Mouse (Mus musculus) limb, embryonic 14.5 days (tissue): ENCODE results near the gene Rprd1b. TPM values are rescaled to one million over a fixed set of nuclear protein-coding genes. Genes with fewer than 3 reads are reported as not detected.

Experiments used
- ATAC-seq: fragments of 200-750 bp; cut with Nextera tagmentation; 2 replicates; pipeline ENCODE4 v1.8.0; 2017; ENCODE audit warnings: low read depth, moderate number of reproducible peaks, moderate TSS enrichment; ENCODE audit not compliant: low FRiP score
- DNase-seq: peaks from one replicate; pipeline ENCODE4 v3.0.0-alpha.2; 2015; ENCODE audit warnings: low spot score
- H3K27ac ChIP-seq: fragments of 300-500 bp; sonication (generic); replicated peaks from 2 replicates; pipeline ENCODE4 v1.5.1; 2014; ENCODE audit warnings: low read depth, mild to moderate bottlenecking, low read length, moderate library complexity, mixed read lengths
- H3K27me3 ChIP-seq: fragments of 300-500 bp; sonication (generic); 2 replicates; pipeline ENCODE4 v1.6.1; 2014; ENCODE audit warnings: low read length, mixed read lengths; ENCODE audit not compliant: control insufficient read depth, insufficient read depth
- H3K36me3 ChIP-seq: fragments of 300-500 bp; sonication (generic); 2 replicates; pipeline ENCODE4 v1.6.1; 2014; ENCODE audit warnings: mild to moderate bottlenecking, low read length, moderate library complexity, mixed read lengths; ENCODE audit not compliant: control insufficient read depth, insufficient read depth
- H3K4me1 ChIP-seq: fragments of 300-500 bp; sonication (generic); 2 replicates; pipeline ENCODE4 v1.6.1; 2014; ENCODE audit warnings: antibody characterized with exemption, low read length, mixed read lengths; ENCODE audit not compliant: control insufficient read depth, insufficient read depth
- H3K4me2 ChIP-seq: fragments of 300-500 bp; sonication (generic); replicated peaks from 2 replicates; pipeline ENCODE4 v1.6.1; 2014; ENCODE audit warnings: low read depth, mild to moderate bottlenecking, low read length, moderate library complexity; ENCODE audit not compliant: severe bottlenecking
- H3K4me3 ChIP-seq: fragments of 300-500 bp; sonication (generic); replicated peaks from 2 replicates; pipeline ENCODE4 v1.5.1; 2014; ENCODE audit warnings: low read length
- H3K9ac ChIP-seq: fragments of 300-500 bp; sonication (generic); 2 replicates; pipeline ENCODE4 v1.6.1; 2014; ENCODE audit warnings: mild to moderate bottlenecking, low read depth, low read length, moderate library complexity; ENCODE audit not compliant: severe bottlenecking
- H3K9me3 ChIP-seq: fragments of 300-500 bp; sonication (generic); 2 replicates; pipeline ENCODE4 v1.6.1; 2016; ENCODE audit warnings: low read length; ENCODE audit not compliant: control insufficient read depth
- POLR2A ChIP-seq: fragments of 200-500 bp; IDR thresholded peaks from 2 replicates; pipeline ENCODE4 v1.8.0; 2012; ENCODE audit warnings: inconsistent platforms, mild to moderate bottlenecking, moderate library complexity, borderline replicate concordance; ENCODE audit not compliant: insufficient read depth, insufficient read length; ENCODE audit errors: extremely low read depth
- WGBS: fragments of 180-500 bp; shearing (Covaris S2); extraction: QIAGEN DNeasy Blood & Tissue Kit; methylation state at CpG from one replicate; pipeline ENCODE4 v1.1.7; 2014; 5-methylcytosine and 5-hydroxymethylcytosine counted together
- polyA plus RNA-seq, 2 experiments: library from polyadenylated mRNA; depleted of rRNA in 1 of 2; stranded (reverse) in 1 of 2; unstranded in 1 of 2; fragments of >200 nt; fragmentation: Nextera tagmentation in 1 of 2; extraction: Ambion mirVana in 1 of 2; gene quantifications; 2 replicates each; pipeline versions ENCODE4 v1.2.1 to v1.2.3; 2012 to 2014

Gene Rprd1b
- polyA plus RNA-seq, 2 experiments: 30.6 to 37.1 TPM

- Histone ChIP-seq H3K36me3 (no peaks in the 10 kb centered on the region), H3K27ac (no peak overlapping the region), H3K9ac (no peak overlapping the region), H3K4me1 (peaks cover 11% of the 10 kb centered on the region), H3K9me3 (0 out of 2 replicates have a peak, but pooled peaks cover 4% of the 10 kb centered on the region), H3K27me3 (no peaks in the 10 kb centered on the region), H3K4me3 (no peak overlapping the region), H3K4me2 (no peak overlapping the region)
- ATAC-seq (no peak), DNase-seq (no peak)
- TF ChIP-seq POLR2A: no peak
- 89% methylated on average over 7 of the region's 7 CpGs for WGBS
These were observed 126.8 kb downstream of the Rprd1b start for GRCm38 (mm10) chr2:158155101-158155500.

DNA sequence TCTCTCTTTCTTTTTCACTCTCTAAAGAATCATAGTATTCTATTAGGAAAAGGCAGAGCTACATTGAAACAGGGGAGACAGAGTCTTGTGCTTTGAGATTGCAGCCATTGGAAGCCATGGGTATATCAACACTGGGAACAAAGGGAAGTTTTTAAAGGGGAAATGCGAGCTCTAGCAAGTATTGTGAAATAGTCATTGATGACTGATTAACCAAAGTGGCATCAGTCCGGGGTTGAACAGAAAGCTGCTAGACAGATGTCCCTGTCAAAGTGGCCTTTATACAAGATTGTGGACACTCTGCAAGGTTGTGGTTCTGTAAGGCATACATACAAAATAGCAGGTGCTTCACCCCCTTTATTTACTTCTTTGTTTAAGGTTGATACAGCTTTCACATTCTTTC, 127.3 kb downstream of the Rprd1b start:
- Histone ChIP-seq H3K27ac (no peak overlapping the region), H3K36me3 (no peaks in the 10 kb centered on the region), H3K9ac (no peak overlapping the region), H3K27me3 (no peaks in the 10 kb centered on the region), H3K4me1 (peaks cover 11% of the 10 kb centered on the region), H3K9me3 (0 out of 2 replicates have a peak, but pooled peaks cover 4% of the 10 kb centered on the region), H3K4me2 (no peak overlapping the region), H3K4me3 (no peak overlapping the region)
- DNase-seq (no peak), ATAC-seq (no peak)
- 75% methylated on average over 2 of the region's 2 CpGs for WGBS
- TF ChIP-seq POLR2A: no peak

- no peak for ATAC-seq
- Histone ChIP-seq H3K36me3 (no peaks in the 10 kb centered on the region), H3K9ac (no peak overlapping the region), H3K4me3 (no peak overlapping the region), H3K27ac (no peak overlapping the region), H3K4me2 (no peak overlapping the region), H3K9me3 (no peaks in the 10 kb centered on the region), H3K4me1 (peaks cover 11% of the 10 kb centered on the region), H3K27me3 (no peaks in the 10 kb centered on the region)
- no peak for DNase-seq
- TF ChIP-seq POLR2A: no peak
- WGBS: 90% methylated on average over 9 of the region's 9 CpGs
These were observed 128.2 kb downstream of the Rprd1b start for GRCm38 (mm10) chr2:158156487-158156886.

DNA sequence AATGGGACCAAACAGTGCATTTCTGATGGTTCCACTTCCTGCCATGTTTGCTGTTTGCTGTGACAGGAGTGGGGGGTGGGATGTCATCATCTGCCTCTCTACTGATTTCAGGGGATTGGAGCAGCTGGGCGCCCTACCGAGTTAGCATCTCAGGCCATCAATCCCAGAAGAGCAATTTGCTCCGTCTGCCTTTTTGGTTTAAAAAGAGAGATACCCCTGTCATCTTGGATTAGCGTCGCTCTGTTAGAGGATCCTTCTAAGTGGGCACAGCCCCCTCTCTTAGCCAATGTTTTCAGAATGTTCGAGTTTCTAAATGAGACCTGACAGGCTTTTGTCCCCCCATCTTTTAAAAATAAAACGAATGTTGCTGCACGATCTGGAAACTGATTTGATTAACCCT, 129.4 kb downstream of the Rprd1b start:
- 67% methylated on average over 8 of the region's 8 CpGs for WGBS
- no peaks in the 10 kb centered on the region for H3K9me3 ChIP-seq
- no peaks in the 10 kb centered on the region for H3K36me3 ChIP-seq
- no peak overlapping the region for H3K4me3 ChIP-seq
- no peak for DNase-seq
- no peak for ATAC-seq
- no peak overlapping the region for H3K9ac ChIP-seq
- H3K27me3 ChIP-seq: no peaks in the 10 kb centered on the region
- no peak for TF ChIP-seq POLR2A
- no peak overlapping the region for H3K27ac ChIP-seq
- H3K4me1 ChIP-seq: peaks cover 11% of the 10 kb centered on the region
- H3K4me2 ChIP-seq: no peak overlapping the region

GRCm38 (mm10) chr2:158159376-158160235, 131.3 kb downstream of the Rprd1b start:
- H3K4me3 ChIP-seq: no peak overlapping the region
- no peaks in the 10 kb centered on the region for H3K27me3 ChIP-seq
- no peak overlapping the region for H3K9ac ChIP-seq
- TF ChIP-seq POLR2A: no peak
- no peak overlapping the region for H3K27ac ChIP-seq
- no peak for ATAC-seq
- H3K4me1 ChIP-seq: peaks cover 2% of the 10 kb centered on the region; the same call in 1 of the 2 replicates
- no peaks in the 10 kb centered on the region for H3K36me3 ChIP-seq
- H3K4me2 ChIP-seq: no peak overlapping the region
- H3K9me3 ChIP-seq: no peaks in the 10 kb centered on the region
- 49% methylated on average over 7 of the region's 7 CpGs for WGBS
- no peak for DNase-seq

- H3K36me3 ChIP-seq: no peaks in the 10 kb centered on the region
- WGBS: 82% methylated on average over 6 of the region's 6 CpGs
- H3K27me3 ChIP-seq: no peaks in the 10 kb centered on the region
- no peak overlapping the region for H3K4me3 ChIP-seq
- no peak for ATAC-seq
- no peak overlapping the region for H3K4me2 ChIP-seq
- no peaks in the 10 kb centered on the region for H3K9me3 ChIP-seq
- H3K27ac ChIP-seq: no peak overlapping the region
- H3K4me1 ChIP-seq: no peaks in the 10 kb centered on the region
- no peak overlapping the region for H3K9ac ChIP-seq
- DNase-seq: no peak
- no peak for TF ChIP-seq POLR2A
These were observed 133.5 kb downstream of the Rprd1b start for GRCm38 (mm10) chr2:158161761-158162160.
